Mouse (Mus musculus) kidney, adult 18-20 months (tissue): ENCODE measurements around the gene Bmp8a.
A peak's percentile ranks its signal among the peaks of the same experiment; 100 is the strongest.
"Not testable (repeated sequence)": the region's sequence is repeated elsewhere in the genome, so short reads cannot be mapped to it uniquely, and the experiment has no call there.

Source experiments
- DNase-seq: peaks from one replicate; pipeline ENCODE4 v3.0.0; 2021

Gene Bmp8a

DNA sequence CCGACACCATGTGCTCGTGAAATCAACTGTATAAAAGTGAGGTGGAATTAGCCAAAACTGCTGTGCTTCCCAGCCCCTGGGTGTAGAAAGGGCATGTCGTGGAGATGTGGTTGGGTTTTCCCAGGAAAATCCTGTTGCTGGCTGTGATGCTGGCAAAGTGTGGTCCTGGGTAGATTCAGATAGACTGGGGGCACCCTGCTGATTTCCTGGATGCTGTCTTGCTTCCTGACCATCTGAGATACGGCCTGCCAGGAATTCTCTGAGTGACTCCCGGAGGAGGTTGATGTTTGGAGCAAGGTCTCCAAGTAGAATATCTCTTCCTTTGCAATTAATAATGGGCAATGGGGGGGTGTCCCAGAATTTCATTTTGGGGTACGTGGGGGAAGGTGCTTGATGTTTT is 14.1 kb downstream of the Bmp8a start:
- DNase-seq: no peak

- DNase-seq: no peak
Measured at GRCm38 (mm10) chr4:123327630-123328029, 15.4 kb downstream of the Bmp8a start.

DNA sequence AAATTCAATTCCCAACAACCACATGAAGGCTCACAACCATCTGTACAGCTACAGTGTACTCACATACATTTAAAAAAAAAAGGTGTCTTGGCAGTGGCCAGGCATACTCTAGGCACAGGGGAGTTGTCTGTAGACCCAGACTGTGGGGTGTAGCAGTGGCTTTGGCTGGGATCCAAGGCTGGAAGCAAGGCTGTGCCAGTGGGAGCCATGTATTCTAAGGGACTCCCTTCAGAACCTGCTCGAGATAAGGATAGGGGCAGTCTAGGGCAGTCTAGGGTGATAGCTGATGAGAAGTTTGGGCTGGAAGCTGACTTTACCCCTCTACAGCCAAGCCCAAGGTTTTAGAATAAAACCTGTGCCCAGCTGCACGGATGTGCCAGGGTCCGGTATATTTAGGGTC is 17.0 kb downstream of the Bmp8a start:
- no peak for DNase-seq

- no peak for DNase-seq
Measured at GRCm38 (mm10) chr4:123323534-123323933, 19.5 kb downstream of the Bmp8a start, which contains the start of gene Oxct2a. TSS of gene Oxct2a (minus strand) at chr4:123323634.

DNA sequence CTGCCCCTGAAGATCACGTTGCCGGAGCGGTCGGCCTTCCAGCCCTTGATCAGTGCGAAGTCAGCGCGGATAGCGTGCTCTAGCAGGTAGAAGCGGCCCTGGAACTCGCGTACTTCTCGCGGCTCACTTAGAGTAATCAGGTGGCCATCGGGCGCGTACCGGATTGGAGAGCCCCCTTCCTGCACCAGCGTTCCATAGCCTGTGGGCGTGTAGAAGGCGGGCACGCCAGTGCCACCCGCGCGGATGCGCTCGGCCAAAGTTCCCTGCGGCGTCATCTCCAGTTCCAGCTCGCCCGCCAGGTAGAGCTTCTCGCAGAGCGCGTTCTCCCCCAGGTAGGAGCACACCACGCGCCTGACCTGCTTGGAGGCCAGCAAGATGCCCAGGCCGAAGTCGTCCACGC is 20.1 kb downstream of the Bmp8a start:
- not testable (repeated sequence) for DNase-seq

DNA sequence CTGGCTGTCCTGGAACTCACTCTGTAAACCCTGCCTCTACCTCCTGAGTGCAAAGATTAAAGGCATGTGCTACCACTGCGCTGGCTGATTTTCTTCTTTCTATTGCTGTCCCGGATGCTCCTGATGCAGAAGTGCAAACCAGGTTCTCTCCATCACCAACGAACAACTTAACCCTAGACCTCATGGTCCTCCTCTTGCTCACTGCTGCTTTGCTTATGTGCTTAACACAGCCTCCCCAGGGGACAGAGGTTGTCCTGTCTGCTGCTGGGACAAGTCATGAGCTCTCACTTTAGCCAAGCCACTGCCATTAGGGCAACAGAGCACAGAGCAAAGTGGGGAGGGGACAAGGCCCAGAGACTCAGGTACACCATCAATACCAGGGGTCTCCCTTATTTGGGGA is 28.6 kb downstream of the Bmp8a start:
- DNase-seq: no peak

GRCm38 (mm10) chr4:123313010-123313409 is 30.0 kb downstream of the Bmp8a start:
- DNase-seq: no peak

DNA sequence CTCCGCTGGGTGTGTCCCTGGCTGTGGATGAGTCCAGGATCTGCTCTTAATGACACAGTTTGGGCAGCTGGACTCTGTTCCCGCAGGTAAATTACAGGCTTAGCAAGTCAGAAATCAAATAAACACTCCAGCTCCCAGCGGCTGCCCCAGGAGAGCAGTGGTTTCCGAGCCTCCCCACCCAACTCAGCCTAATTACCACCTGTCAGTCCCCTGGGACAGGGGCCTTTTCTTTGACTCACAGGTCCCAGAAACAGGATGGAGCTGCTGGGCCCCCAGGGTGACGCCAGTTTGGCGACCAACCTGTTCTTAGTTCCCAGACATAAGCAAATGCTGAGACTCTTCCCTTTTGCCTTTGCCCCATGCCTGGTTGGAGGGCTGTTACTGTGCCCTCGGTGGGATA is 31.2 kb downstream of the Bmp8a start:
- no peak for DNase-seq

- DNase-seq: no peak
Measured at GRCm38 (mm10) chr4:123308292-123308691, 34.8 kb downstream of the Bmp8a start.

- DNase-seq: no peak
Measured at GRCm38 (mm10) chr4:123306999-123307398, 36.1 kb downstream of the Bmp8a start.

- peak; percentile 34 for DNase-seq
Measured at GRCm38 (mm10) chr4:123305789-123306188, 37.3 kb downstream of the Bmp8a start.

- DNase-seq: peak; percentile 76
Measured at GRCm38 (mm10) chr4:123298980-123299670, 43.9 kb downstream of the Bmp8a start.

- no peak for DNase-seq
Measured at GRCm38 (mm10) chr4:123298226-123298625, 44.8 kb downstream of the Bmp8a start.

- DNase-seq: no peak
Measured at GRCm38 (mm10) chr4:123297195-123297960, 45.7 kb downstream of the Bmp8a start.

DNA sequence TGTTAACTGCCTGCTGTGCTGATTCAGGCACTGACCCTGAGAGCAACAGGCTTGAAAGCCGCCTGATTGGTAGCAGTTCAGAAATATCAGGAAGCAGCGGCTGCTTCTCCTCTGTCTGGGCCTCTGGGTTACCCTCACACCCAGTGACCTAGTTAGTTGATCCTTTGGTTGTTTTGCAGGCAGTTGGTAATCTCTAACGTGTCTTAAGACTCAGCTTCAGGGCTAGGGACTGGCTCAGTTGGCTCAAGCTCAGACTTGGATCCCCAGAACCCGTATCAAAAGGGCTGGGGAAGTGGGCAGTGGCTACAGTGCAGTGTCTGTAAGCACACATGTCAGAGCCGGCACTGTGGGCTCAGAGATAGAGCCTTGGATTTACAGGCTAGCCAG is 46.9 kb downstream of the Bmp8a start:
- DNase-seq: no peak

DNA sequence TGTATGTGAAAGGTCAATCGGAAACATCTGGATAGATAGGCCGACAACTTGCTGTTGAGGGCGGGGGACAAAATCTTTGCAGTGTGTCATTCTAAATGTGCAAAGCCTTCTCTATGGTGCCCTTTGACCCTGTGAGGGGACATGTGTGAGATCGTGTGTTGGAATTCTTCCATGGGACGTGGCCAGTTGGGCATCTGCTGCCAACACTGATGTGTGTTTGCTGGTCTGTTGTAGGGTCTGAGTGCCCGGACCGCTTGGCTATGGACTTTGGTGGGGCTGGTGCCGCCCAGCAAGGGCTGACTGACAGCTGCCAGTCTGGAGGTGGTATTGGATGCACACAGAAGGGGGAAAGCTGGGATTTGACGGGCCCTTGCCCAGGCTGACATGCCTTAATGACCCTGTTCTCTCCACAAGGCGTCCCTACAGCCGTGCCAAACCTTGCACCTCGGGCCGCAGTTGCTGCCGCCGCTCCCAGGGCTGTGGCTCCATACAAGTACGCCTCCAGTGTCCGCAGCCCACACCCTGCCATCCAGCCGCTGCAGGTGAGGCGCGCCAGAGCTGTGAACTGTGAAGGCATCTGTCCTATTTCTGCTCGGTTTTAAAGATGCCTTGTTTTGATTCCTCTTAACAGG is 47.4 kb downstream of the Bmp8a start:
- no peak for DNase-seq

DNA sequence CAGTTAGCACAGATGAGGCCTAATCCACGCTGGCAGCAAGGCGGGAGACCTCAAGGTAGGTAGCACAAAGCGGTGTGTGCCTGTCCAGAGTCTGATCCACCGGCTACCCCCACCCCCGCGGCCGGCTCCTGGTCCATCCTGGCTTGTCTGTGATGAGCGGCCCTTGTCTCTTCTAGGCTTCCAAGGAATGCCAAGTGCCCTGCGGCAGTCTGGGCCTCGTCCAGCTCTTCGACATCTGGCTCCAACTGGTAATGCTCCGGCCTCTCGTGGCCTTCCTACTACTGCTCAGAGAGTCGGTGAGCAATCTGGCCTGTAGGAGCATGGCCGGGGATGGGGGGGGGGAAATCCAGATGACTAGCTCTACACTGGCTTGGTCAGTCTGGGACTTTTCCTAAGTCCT is 48.0 kb downstream of the Bmp8a start:
- not testable (repeated sequence) for DNase-seq

GRCm38 (mm10) chr4:123293661-123294443 is 49.2 kb downstream of the Bmp8a start:
- DNase-seq: no peak

GRCm38 (mm10) chr4:123292989-123293388 is 50.1 kb downstream of the Bmp8a start:
- no peak for DNase-seq

- no peak for DNase-seq
Measured at GRCm38 (mm10) chr4:123292390-123292789, 50.7 kb downstream of the Bmp8a start.

- no peak for DNase-seq
Measured at GRCm38 (mm10) chr4:123289038-123289437, 54.0 kb downstream of the Bmp8a start.

- no peak for DNase-seq
Measured at GRCm38 (mm10) chr4:123286790-123287189, 56.3 kb downstream of the Bmp8a start.
